Mouse (Mus musculus) T-helper 1 cell (primary cell): ENCODE results near the gene Tbc1d15.

Source experiments
- in situ Hi-C: fragments of 300-600 bp; cut with MboI, MseI; formaldehyde crosslinking; loops from one replicate; pipeline ENCODE4 v1.15.1; 2025; ENCODE audit warnings: high pct_unique_total_duplicates

Gene Tbc1d15

GRCm38 (mm10) chr10:115160289-115160688 lies 91.0 kb downstream of the Tbc1d15 start:
- in situ Hi-C loops = no loop called here
